Mouse (Mus musculus): ENCODE measurements at regions not wholly inside any gene's neighbourhood (a gene's known extent, or its start where the extent isn't known, plus 50 kb on each side); places are given as distances from the start of the nearest gene placed in this dataset.
A peak's percentile ranks its signal among the peaks of the same experiment; 100 is the strongest.

DNA sequence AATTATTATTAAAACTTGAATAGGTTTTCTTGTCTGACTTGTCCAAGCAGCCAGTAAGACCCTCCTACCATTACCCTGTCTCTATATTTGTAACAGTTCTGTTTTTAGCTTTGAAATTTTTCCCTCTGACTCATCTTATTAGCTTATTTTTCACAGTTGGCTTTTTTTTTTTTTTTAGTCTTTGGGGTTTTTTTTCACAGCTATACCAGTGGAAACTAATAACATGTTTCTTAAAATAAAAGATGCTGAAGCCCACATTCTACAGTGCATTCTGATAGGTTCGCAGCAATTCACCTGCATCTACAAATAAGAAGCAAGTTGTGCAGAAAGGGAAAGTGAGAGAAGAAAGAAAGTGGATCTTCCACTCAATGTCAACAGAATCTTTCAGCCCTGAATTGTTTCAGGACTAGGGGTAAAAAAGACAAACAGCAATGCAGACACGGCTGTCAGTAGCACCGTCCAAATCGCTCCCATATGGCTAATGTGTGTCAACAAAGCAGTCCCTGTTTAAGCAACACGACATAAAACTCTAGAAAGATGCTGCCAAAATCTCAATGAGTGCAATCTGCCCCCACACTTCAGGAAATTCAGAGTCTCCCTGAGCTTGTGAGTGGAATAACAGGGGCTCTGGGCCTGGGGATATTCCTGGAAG lies 277.2 kb downstream of the Car8 start:
- Histone ChIP-seq H3K4me2 (replicated peaks; ENCODE audit: low read depth, low read length) (no peak overlapping the region), H3K36me3 (ENCODE audit: insufficient read depth, low read length) (no peaks in the 10 kb centered on the region), H3K27me3 (replicated peaks; ENCODE audit: insufficient read depth, low read length) (no peaks in the 10 kb centered on the region), H3K4me3 (ENCODE audit: low read depth, low read length) (no peak overlapping the region), H3K4me1 (ENCODE audit: insufficient read depth, low read depth, low read length) (no peaks in the 10 kb centered on the region), H3K9me3 (ENCODE audit: low read length) (no peaks in the 10 kb centered on the region), H3K27ac (ENCODE audit: low read length) (no peak overlapping the region), H3K9ac (replicated peaks; ENCODE audit: low read depth) (no peak overlapping the region)
- DNase-seq (ENCODE audit: low spot score), result no peak
- ATAC-seq, result no peak
- 62% methylated on average over 5 of the region's 5 CpGs for WGBS
- TF ChIP-seq EP300 (IDR thresholded peaks at IDR 0.05), result no peak
- TF ChIP-seq CTCF (IDR thresholded peaks at IDR 0.05), result no peak

DNA sequence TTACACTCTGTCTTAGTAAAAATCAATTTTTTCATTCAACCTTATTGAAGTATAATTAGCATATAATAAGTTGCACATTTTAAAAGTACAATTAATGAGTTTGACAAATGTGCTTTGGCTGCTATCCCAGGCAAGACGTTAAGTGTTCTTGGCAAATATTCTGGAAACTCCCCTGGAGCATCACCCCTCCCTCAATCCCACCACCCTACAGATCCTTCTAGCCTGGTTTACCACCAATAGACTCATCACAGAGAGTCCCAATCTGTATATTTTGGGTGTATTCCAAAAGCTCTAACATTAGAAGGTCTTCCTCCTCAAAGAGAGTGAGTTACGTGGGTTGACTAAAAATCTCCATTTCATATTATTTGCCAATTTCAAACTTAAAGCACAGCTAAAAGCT lies 278.5 kb downstream of the Car8 start:
- Histone ChIP-seq H3K4me2 (replicated peaks; ENCODE audit: low read depth, low read length) (no peak overlapping the region), H3K4me1 (ENCODE audit: insufficient read depth, low read depth, low read length) (no peaks in the 10 kb centered on the region), H3K27me3 (replicated peaks; ENCODE audit: insufficient read depth, low read length) (no peaks in the 10 kb centered on the region), H3K36me3 (ENCODE audit: insufficient read depth, low read length) (no peaks in the 10 kb centered on the region), H3K9ac (replicated peaks; ENCODE audit: low read depth) (no peak overlapping the region), H3K9me3 (ENCODE audit: low read length) (no peaks in the 10 kb centered on the region), H3K27ac (ENCODE audit: low read length) (no peak overlapping the region), H3K4me3 (ENCODE audit: low read depth, low read length) (no peak overlapping the region)
- 42% methylated on average over 2 of the region's 2 CpGs for WGBS
- DNase-seq (ENCODE audit: low spot score), result no peak
- no peak for TF ChIP-seq CTCF (IDR thresholded peaks at IDR 0.05)
- no peak for TF ChIP-seq EP300 (IDR thresholded peaks at IDR 0.05)
- ATAC-seq, result no peak

DNA sequence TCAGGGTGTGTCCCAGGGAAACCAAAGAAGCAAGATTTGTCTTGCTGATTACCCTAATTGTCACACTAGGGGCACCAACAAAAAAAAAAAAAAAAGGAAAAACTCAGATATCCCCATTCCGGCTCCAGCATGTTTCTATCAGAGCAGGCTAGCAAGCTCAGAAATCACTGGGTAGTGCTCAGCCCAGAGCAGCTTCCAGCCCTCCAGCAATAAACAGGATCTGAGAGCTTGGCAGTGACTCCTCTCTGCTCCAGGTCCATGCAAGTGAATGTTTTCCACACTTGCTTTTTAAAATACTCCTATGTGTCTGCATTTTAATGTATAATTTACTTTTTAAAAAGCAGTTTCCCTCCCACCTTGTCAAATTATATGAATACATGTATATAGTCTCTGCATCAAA lies 290.8 kb downstream of the Car8 start:
- Histone ChIP-seq H3K36me3 (ENCODE audit: insufficient read depth, low read length) (no peaks in the 10 kb centered on the region), H3K9ac (replicated peaks; ENCODE audit: low read depth) (no peak overlapping the region), H3K27ac (ENCODE audit: low read length) (no peak overlapping the region), H3K9me3 (ENCODE audit: low read length) (no peaks in the 10 kb centered on the region), H3K27me3 (replicated peaks; ENCODE audit: insufficient read depth, low read length) (no peaks in the 10 kb centered on the region), H3K4me1 (ENCODE audit: insufficient read depth, low read depth, low read length) (no peaks in the 10 kb centered on the region), H3K4me2 (replicated peaks; ENCODE audit: low read depth, low read length) (no peak overlapping the region), H3K4me3 (ENCODE audit: low read depth, low read length) (no peak overlapping the region)
- DNase-seq (ENCODE audit: low spot score) (no peak), ATAC-seq (no peak)
- WGBS, result 100% methylated on average over 1 of the region's 1 CpGs
- TF ChIP-seq EP300 (IDR thresholded peaks at IDR 0.05) (no peak), CTCF (IDR thresholded peaks at IDR 0.05) (no peak)

GRCm38 (mm10) chr4:7921503-7921902 lies 317.3 kb downstream of the Car8 start:
- ATAC-seq (peak; percentile 57; the same call in 1 of the 2 replicates), DNase-seq (ENCODE audit: low spot score) (peak; percentile 22)
- Histone ChIP-seq H3K9ac (replicated peaks; ENCODE audit: low read depth) (no peak overlapping the region), H3K36me3 (ENCODE audit: insufficient read depth, low read length) (no peaks in the 10 kb centered on the region), H3K4me3 (ENCODE audit: low read depth, low read length) (no peak overlapping the region), H3K9me3 (ENCODE audit: low read length) (no peaks in the 10 kb centered on the region), H3K27ac (ENCODE audit: low read length) (no peak overlapping the region), H3K4me2 (replicated peaks; ENCODE audit: low read depth, low read length) (no peak overlapping the region), H3K27me3 (replicated peaks; ENCODE audit: insufficient read depth, low read length) (no peaks in the 10 kb centered on the region), H3K4me1 (ENCODE audit: insufficient read depth, low read depth, low read length) (no peaks in the 10 kb centered on the region)
- WGBS, result 36% methylated on average over 2 of the region's 2 CpGs
- TF ChIP-seq CTCF (IDR thresholded peaks at IDR 0.05), result no peak
- TF ChIP-seq EP300 (IDR thresholded peaks at IDR 0.05), result 0 out of 2 replicates have a peak, but pooled peaks have one; percentile 38

DNA sequence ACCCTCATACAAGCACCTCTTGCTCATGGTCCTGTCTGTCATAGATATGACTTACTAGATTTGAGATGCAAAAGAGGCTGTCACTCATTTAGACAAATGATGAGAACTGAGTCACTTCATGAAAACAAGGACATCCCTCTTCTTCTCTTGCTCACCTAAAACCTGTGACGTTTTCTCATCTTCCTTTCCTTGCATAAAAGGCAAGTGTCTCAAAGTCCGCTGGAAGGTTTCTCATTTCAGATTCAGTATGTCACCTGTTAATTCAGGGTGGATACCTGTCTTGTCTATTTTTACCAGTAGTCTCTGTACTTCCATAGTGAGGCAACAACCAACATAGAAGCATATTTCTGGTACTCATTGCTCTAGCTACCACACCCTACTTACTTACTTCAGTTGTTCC lies 325.6 kb downstream of the Car8 start:
- Histone ChIP-seq H3K9me3 (ENCODE audit: low read length) (no peaks in the 10 kb centered on the region), H3K4me1 (ENCODE audit: insufficient read depth, low read depth, low read length) (no peaks in the 10 kb centered on the region), H3K9ac (replicated peaks; ENCODE audit: low read depth) (no peak overlapping the region), H3K4me3 (ENCODE audit: low read depth, low read length) (no peak overlapping the region), H3K36me3 (ENCODE audit: insufficient read depth, low read length) (no peaks in the 10 kb centered on the region), H3K27ac (ENCODE audit: low read length) (no peak overlapping the region), H3K27me3 (replicated peaks; ENCODE audit: insufficient read depth, low read length) (no peaks in the 10 kb centered on the region), H3K4me2 (replicated peaks; ENCODE audit: low read depth, low read length) (no peak overlapping the region)
- TF ChIP-seq EP300 (IDR thresholded peaks at IDR 0.05) (no peak), CTCF (IDR thresholded peaks at IDR 0.05) (no peak)
- WGBS, result 85% methylated on average over 2 of the region's 2 CpGs
- no peak for DNase-seq (ENCODE audit: low spot score)
- no peak for ATAC-seq

DNA sequence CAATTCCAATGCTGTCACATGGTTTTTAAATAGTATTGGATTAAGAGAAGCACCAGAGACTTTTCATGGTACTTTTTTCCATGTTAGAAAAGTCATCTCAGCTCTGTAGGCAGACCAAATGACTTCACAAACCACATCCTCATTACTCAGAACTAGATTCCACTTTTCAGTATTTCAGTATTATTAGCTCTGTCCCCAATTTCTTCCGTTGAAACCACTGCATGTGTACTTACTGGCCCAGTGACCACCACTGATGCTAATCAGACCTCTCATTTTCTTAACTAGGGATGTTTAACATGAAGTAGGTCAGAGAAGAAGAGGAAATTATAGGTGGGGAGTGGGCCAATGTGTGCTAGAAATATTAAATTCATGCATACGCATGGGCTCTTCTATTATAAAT lies 326.2 kb downstream of the Car8 start:
- no peaks in the 10 kb centered on the region for H3K36me3 ChIP-seq (ENCODE audit: insufficient read depth, low read length)
- H3K9ac ChIP-seq (replicated peaks; ENCODE audit: low read depth), result no peak overlapping the region
- no peak overlapping the region for H3K4me2 ChIP-seq (replicated peaks; ENCODE audit: low read depth, low read length)
- no peaks in the 10 kb centered on the region for H3K9me3 ChIP-seq (ENCODE audit: low read length)
- DNase-seq (ENCODE audit: low spot score) (no peak), ATAC-seq (no peak)
- no peak overlapping the region for H3K4me3 ChIP-seq (ENCODE audit: low read depth, low read length)
- WGBS, result 75% methylated on average over 2 of the region's 2 CpGs
- H3K4me1 ChIP-seq (ENCODE audit: insufficient read depth, low read depth, low read length), result no peaks in the 10 kb centered on the region
- H3K27ac ChIP-seq (ENCODE audit: low read length), result no peak overlapping the region
- H3K27me3 ChIP-seq (replicated peaks; ENCODE audit: insufficient read depth, low read length), result no peaks in the 10 kb centered on the region
- TF ChIP-seq CTCF (IDR thresholded peaks at IDR 0.05), result no peak
- TF ChIP-seq EP300 (IDR thresholded peaks at IDR 0.05), result no peak

DNA sequence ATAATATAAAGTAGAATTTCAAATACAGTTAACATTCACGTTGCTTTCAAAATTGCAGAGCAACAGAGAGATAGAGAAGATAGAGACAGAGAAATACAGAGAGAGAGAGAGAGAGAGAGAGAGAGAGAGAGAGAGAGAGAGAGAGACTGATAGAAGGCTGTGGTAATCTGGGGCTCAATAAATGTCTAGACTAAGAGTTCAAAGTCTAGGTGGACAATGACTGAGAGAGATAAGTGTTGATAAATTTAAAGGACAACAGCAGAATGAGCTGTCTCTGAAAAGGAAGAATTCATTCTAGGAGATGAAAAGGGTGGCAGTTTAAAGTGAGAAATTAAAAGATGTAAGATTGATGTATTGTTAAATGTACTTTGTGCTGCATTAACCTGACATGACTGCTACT lies 335.7 kb downstream of the Car8 start:
- no peaks in the 10 kb centered on the region for H3K9me3 ChIP-seq (ENCODE audit: low read length)
- no peak overlapping the region for H3K27ac ChIP-seq (ENCODE audit: low read length)
- no peaks in the 10 kb centered on the region for H3K27me3 ChIP-seq (replicated peaks; ENCODE audit: insufficient read depth, low read length)
- no peak overlapping the region for H3K4me3 ChIP-seq (ENCODE audit: low read depth, low read length)
- ATAC-seq (no peak), DNase-seq (ENCODE audit: low spot score) (no peak)
- H3K36me3 ChIP-seq (ENCODE audit: insufficient read depth, low read length), result no peaks in the 10 kb centered on the region
- TF ChIP-seq CTCF (IDR thresholded peaks at IDR 0.05) (no peak), EP300 (IDR thresholded peaks at IDR 0.05) (no peak)
- H3K4me2 ChIP-seq (replicated peaks; ENCODE audit: low read depth, low read length), result no peak overlapping the region
- WGBS, result 35% methylated on average over 1 of the region's 1 CpGs
- no peak overlapping the region for H3K9ac ChIP-seq (replicated peaks; ENCODE audit: low read depth)
- no peaks in the 10 kb centered on the region for H3K4me1 ChIP-seq (ENCODE audit: insufficient read depth, low read depth, low read length)

All from lung, postnatal 0 days (tissue).